Mouse (Mus musculus) frontal cortex, adult (tissue): ENCODE measurements at regions not wholly inside any gene's neighbourhood (a gene's known extent, or its start where the extent isn't known, plus 50 kb on each side); places are given as distances from the start of the nearest gene placed in this dataset.

Source experiments
- ATAC-seq: cut with Nextera tagmentation; 2 replicates; pipeline ENCODE4 v1.9.2; 2017; ENCODE audit warnings: mild to moderate bottlenecking, moderate library complexity, mixed read lengths; ENCODE audit not compliant: low TSS enrichment

DNA sequence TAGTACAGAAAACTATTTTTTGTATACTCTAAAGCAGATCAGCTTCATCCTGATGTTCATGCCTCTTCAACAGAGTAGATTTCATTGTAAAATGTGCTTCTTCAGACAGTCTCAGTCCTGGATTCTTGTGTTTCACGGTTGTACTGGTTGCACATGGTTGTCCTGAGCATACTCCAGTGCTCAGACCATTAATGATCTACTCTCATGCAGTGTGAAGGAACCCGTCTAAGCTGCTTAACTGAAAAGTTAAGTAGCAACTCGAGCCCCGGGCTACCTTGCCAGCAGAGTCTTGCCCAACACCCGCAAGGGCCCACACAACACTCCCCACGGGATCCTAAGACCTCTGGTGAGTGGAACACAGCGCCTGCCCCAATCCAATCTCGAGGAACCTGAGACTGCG, 380.3 kb upstream of the Fbxo33 start:
- ATAC-seq = no peak

- ATAC-seq = no peak
Measured at GRCm38 (mm10) chr12:59589354-59589753, 369.8 kb upstream of the Fbxo33 start.

DNA sequence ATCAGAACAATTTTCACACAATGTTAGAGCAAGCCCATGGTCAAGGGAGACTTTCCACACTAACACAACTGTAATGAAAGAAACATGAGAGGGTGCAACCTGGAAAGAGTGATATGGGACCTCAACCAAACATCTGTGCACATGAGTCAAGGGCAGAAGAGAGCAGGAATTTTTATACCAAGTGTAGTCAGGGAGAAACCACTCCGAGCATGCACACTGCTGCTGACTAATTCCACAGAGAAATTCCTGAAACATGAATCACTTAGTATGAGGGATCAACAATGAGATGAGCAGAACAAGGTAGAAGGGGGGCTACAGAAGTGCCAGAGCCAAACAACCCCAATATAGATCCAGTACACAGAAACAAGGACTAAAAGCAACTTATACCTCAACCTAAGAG, 363.1 kb upstream of the Fbxo33 start:
- no peak for ATAC-seq

DNA sequence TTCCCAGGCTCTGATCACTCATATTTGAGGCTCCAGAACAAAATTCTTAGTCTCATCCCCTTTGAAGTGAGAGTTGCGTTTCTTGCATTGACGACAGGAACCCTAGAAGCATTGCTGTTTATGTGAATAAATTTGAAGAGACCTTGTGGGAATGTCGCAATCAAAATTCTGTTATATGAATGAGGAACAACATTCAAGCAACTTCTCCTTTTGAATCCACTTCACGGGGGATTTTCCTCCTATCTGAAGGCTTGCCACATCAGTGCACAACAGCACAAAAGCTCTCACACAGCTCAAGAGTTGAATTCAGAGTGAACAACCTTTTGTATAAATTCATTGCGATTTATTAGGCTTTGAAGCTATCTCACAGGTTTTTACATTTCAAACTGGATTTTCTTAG, 360.2 kb upstream of the Fbxo33 start:
- ATAC-seq = no peak

GRCm38 (mm10) chr12:59563960-59564359, 344.4 kb upstream of the Fbxo33 start:
- ATAC-seq = no peak

GRCm38 (mm10) chr12:59539788-59540187, 320.3 kb upstream of the Fbxo33 start:
- peak; percentile 94 for ATAC-seq

- ATAC-seq = no peak
Measured at GRCm38 (mm10) chr12:59530521-59530920, 311.0 kb upstream of the Fbxo33 start.

DNA sequence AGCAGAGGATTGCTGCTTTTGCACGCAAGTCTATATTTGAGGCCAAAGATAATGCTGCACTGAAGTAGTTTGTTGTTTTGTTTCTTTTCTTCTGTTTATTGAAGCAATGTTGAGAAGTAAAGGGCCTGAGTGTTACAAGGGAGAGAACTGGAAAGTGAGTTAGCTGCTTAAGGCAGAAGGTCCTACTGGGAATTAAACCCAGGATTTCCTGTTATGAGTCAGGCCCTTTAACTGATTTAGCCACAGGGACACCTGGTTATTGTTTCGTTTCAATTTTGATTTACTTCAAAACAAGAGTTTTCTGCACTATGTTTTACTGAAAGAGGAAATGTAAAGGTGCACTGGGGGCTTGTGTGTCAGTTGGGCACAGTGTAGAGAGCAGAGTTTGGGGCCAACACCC, 303.8 kb upstream of the Fbxo33 start:
- ATAC-seq = no peak

DNA sequence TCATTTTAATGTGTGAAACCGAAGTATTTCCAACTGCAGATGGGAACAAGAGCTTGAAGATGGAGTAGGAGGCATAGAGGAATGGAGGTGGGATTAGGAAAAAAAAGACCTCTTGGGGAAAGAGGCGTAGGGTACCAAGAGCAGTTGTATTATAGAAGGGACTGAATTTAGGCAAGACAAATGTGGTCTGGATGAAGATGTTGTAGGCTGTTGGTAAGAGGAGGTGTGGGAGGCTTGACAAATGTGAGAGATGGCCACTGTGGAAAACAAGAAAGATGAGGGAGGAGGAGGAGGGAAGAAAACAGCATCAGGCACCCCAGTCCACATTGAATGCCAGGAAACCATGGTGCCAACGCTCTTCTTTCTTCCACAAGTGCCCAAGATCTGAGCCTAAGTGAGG, 302.4 kb upstream of the Fbxo33 start:
- ATAC-seq = peak; percentile 92

GRCm38 (mm10) chr12:59509857-59510256, 290.3 kb upstream of the Fbxo33 start:
- peak; percentile 97 for ATAC-seq

DNA sequence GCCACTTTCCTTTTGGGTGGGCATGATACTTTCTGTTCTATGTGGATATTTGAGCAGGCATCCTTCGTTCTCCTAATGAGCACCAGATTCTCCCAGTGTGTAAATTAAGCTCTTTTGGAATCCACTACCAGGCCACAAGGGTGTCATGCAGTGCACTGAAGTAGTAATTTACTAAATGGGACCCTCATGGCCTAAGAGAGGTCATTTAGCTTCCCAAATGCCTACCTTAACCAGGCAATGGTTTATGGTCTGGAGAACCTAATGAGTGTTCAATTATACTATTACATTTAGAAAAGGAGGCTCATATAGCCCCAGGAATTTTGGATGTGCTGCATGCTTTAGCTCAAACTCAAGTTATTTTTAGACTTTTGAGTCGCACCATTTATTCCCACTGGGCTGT, 289.6 kb upstream of the Fbxo33 start:
- no peak for ATAC-seq

- no peak for ATAC-seq
Measured at GRCm38 (mm10) chr12:59507431-59507830, 287.9 kb upstream of the Fbxo33 start.

DNA sequence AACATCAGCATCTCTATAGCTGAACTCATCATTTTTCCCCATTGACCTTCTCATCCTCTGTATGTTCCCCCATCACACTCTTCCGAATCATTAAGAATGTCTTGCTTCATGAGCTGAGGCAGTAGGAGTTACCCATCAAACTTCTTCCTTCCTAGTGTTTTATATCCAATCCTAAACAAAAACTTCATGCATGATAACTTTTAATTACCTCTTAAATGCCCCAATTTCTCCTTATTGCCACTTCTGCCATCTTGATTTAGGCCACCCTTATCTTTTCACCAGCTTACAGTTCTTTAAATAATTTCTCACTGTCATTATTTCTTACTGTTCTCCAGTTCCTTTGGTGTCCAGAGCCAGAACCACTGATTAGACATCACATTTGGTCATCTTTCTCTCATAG, 277.9 kb upstream of the Fbxo33 start:
- ATAC-seq = no peak

DNA sequence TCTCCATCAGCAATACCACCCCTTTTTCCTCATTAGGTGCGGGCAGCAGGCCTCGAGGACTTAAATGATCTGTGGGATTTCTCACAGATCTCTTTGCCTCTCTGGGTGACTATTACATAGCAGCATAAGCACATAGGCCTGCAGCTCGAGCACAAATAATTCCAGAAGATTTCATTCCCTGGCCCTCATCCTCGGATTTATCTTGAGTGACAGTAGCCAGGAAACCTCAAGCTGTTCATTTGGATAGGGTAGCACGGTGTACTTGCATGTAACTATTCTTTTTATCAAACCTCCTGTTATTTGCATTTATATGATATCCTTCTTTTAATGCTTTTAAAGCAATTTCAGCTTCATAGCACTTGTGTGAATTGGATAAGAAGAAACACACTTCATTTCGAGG, 268.5 kb upstream of the Fbxo33 start:
- no peak for ATAC-seq

- ATAC-seq = no peak
Measured at GRCm38 (mm10) chr12:59487507-59487906, 268.0 kb upstream of the Fbxo33 start.

- peak; percentile 82 for ATAC-seq
Measured at GRCm38 (mm10) chr12:59460997-59461961, 241.8 kb upstream of the Fbxo33 start.

DNA sequence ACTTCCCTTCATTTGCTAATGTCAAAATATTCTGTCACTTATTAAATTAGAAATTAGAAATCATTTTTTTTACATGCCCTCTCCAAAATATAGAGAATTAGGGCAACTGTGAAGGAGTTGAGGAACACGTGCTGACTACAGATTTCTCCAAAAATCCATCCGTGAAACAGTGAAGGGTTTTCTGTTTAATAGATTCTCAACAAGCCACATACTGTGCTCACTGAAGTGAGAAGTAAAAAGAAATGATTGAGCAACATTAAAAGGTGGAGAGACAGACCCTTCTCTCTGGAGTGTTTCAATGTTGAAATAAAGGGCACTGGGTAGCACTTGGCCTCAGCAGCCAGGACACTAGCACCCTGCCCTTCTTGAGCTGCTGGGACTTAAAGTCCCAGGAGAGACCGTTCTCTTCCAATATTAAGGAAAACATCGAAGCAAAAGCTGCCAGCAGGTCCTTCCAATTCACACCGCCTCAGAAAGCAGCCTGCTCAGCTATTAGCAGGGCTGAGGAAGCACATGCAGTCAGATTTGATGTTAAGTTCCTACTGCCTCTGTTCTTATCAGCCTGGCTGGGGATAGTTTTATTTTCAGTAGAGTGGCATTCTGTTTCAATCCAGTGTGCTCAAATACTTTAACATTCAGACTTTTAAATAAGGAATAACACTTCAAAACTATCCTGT, 236.8 kb upstream of the Fbxo33 start:
- ATAC-seq = peak; percentile 52

GRCm38 (mm10) chr12:59415051-59415450, 195.5 kb upstream of the Fbxo33 start:
- ATAC-seq = peak; percentile 92

DNA sequence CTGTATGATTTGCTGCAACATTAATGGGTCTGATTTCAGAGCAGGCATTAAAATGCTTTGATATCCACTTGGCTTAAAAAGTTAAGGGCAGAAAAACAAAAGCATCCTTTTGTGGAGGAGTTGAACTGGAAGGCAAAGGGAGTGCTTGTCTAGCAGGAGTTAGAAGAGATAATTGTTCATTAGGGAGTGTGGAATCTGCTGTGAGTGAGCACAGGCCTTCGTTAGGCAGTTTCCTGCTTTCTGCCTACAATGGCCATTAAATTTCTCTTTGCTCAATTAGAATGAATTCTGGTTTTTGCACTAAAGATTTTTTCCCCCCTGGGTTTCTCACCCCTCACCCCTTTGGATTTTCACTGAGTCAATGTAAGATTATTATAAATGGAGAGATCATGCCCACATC, 192.0 kb upstream of the Fbxo33 start:
- ATAC-seq = no peak

DNA sequence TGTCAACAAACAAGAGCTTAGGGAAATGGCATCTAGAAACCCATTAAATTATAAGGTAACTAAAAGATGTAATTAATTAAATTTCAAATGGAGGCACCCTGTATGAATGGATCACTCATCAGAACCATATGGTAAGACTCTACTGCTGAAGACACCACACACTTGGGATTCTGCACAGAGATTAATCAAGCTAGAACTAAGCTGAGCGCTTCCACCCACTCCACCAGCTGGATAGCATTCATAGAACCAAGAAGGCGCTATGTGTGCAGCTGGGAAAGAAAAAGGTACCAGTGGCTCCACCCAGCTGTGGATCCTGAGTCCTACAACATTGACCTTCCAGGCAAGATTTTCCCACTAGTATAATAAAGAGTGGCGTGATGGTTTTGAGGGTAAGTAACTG, 171.6 kb upstream of the Fbxo33 start:
- peak; percentile 70 for ATAC-seq

GRCm38 (mm10) chr12:59382812-59383211, 163.3 kb upstream of the Fbxo33 start:
- peak; percentile 83 for ATAC-seq

GRCm38 (mm10) chr12:59341586-59341985, 122.1 kb upstream of the Fbxo33 start:
- no peak for ATAC-seq

DNA sequence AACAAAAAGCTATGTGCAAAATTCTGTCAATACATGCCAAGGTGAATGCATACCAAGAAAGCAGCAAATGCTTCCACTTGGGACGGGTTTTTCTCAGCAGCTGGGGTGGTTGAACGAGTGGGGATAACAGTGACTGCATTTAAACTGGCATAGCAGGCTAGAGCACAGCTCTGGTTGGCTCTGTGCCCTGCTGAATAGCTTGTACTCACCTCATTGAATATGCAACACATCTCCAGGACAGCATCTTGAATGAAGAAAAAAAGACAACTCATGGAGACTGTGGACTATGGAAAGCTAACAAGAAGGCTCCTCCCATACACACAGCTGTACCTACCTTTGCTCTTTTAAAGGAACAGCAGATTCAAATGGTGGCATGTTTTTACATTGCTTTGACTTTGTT, 111.2 kb upstream of the Fbxo33 start:
- 0 out of 2 replicates have a peak, but pooled peaks have one; percentile 38 for ATAC-seq
